Mouse (Mus musculus) G1E (cell line): ENCODE results near the gene Cd3eap.

Experiments
- CTCF ChIP-seq: IDR thresholded peaks from 2 replicates; pipeline ENCODE4 v1.5.1; 2012; ENCODE audit warnings: low read depth, low read length, inconsistent platforms, mixed read lengths
- GATA1 ChIP-seq: IDR thresholded peaks from 2 replicates; pipeline ENCODE4 v1.6.1; 2012; ENCODE audit warnings: borderline replicate concordance, low read length, inconsistent platforms, mixed read lengths
- POLR2AphosphoS5 ChIP-seq: IDR thresholded peaks from 2 replicates; pipeline ENCODE4 v1.6.1; 2012; ENCODE audit warnings: low read depth, low read length, inconsistent platforms; ENCODE audit not compliant: insufficient replicate concordance
- TAL1 ChIP-seq: conservative IDR thresholded peaks from 2 replicates; pipeline ENCODE4 v1.6.1; 2012; ENCODE audit warnings: low read depth, low read length, inconsistent platforms, mixed read lengths

DNA sequence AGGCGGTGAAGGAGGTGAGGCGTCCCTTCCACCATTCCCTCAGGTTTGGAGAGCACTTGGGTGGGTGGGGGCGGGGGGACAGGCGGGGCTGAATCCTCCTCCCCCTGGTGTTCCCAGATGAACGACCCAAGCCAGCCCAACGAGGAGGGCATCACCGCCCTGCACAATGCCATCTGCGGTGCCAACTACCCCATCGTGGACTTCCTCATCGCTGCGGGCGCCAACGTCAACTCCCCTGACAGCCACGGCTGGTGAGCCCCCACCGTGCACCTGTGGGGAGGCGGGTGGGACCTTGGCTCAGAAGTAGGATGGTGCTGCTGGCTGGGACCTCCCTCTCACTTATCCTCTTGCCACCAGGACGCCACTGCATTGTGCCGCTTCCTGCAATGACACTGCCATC, 16.1 kb upstream of the Cd3eap start:
- TF ChIP-seq TAL1 (no peak), GATA1 (no peak), CTCF (no peak), POLR2AphosphoS5 (no peak)
